Mouse (Mus musculus) hindbrain, embryonic 15.5 days (tissue): Measurements from ENCODE around the gene Pde1a. TPM values are rescaled to one million over a fixed set of nuclear protein-coding genes. Genes with fewer than 3 reads are reported as not detected.
"Not testable (repeated sequence)": the region's sequence is repeated elsewhere in the genome, so short reads cannot be mapped to it uniquely, and the experiment has no call there.

Experiments
- ATAC-seq: fragments of 200-750 bp; cut with Nextera tagmentation; 2 replicates; pipeline ENCODE4 v1.8.0; 2017; ENCODE audit warnings: low read depth, moderate number of reproducible peaks, moderate TSS enrichment; ENCODE audit not compliant: low FRiP score
- H3K27ac ChIP-seq: fragments of 300-500 bp; sonication (generic); replicated peaks from 2 replicates; pipeline ENCODE4 v1.5.1; 2015; ENCODE audit warnings: mild to moderate bottlenecking, inconsistent platforms
- H3K27me3 ChIP-seq: fragments of 300-500 bp; sonication (generic); 2 replicates; pipeline ENCODE4 v1.6.1; 2015; ENCODE audit warnings: control low read depth, inconsistent platforms
- H3K36me3 ChIP-seq: fragments of 300-500 bp; sonication (generic); 2 replicates; pipeline ENCODE4 v1.6.1; 2015; ENCODE audit warnings: control low read depth, inconsistent platforms
- H3K4me1 ChIP-seq: fragments of 300-500 bp; sonication (generic); replicated peaks from 2 replicates; pipeline ENCODE4 v1.6.1; 2015; ENCODE audit warnings: control low read depth, inconsistent platforms
- H3K4me2 ChIP-seq: fragments of 300-500 bp; sonication (generic); 2 replicates; pipeline ENCODE4 v1.6.1; 2015; ENCODE audit warnings: moderate library complexity, mild to moderate bottlenecking, inconsistent platforms
- H3K4me3 ChIP-seq: fragments of 300-500 bp; sonication (generic); 2 replicates; pipeline ENCODE4 v1.5.1; 2015; ENCODE audit warnings: mild to moderate bottlenecking, inconsistent platforms
- H3K9ac ChIP-seq: fragments of 300-500 bp; sonication (generic); 2 replicates; pipeline ENCODE4 v1.6.1; 2015; ENCODE audit warnings: inconsistent platforms
- H3K9me3 ChIP-seq: fragments of 300-500 bp; sonication (generic); 2 replicates; pipeline ENCODE4 v1.6.1; 2016; ENCODE audit warnings: control low read depth, inconsistent platforms
- WGBS: fragments of 180-500 bp; shearing (Covaris S2); methylation state at CpG from one replicate; pipeline ENCODE4 v1.1.7; 2015; 5-methylcytosine and 5-hydroxymethylcytosine counted together
- polyA plus RNA-seq: library from polyadenylated mRNA; unstranded; fragments of >200 nt; fragmentation: Nextera tagmentation; extraction: Ambion mirVana; gene quantifications from 2 replicates; pipeline ENCODE4 v1.2.1, GENCODE M21; 2015

The Pde1a gene
- polyA plus RNA-seq, 1 experiment from 2014 or later, result 9.0 TPM

GRCm38 (mm10) chr2:79856874-79857273, 272.4 kb downstream of the Pde1a start:
- Histone ChIP-seq H3K27me3 (no peaks in the 10 kb centered on the region), H3K9me3 (no peaks in the 10 kb centered on the region), H3K9ac (no peak overlapping the region), H3K36me3 (no peaks in the 10 kb centered on the region), H3K4me2 (no peak overlapping the region), H3K4me1 (no peaks in the 10 kb centered on the region), H3K4me3 (no peak overlapping the region), H3K27ac (no peak overlapping the region)
- WGBS, result 98% methylated on average over 1 of the region's 1 CpGs
- no peak for ATAC-seq

GRCm38 (mm10) chr2:79847396-79847795, 281.9 kb downstream of the Pde1a start:
- not testable (repeated sequence) for H3K9ac ChIP-seq, H3K4me3 ChIP-seq, H3K4me2 ChIP-seq, ATAC-seq, H3K27ac ChIP-seq, H3K4me1 ChIP-seq, H3K36me3 ChIP-seq, H3K9me3 ChIP-seq, H3K27me3 ChIP-seq
- 88% methylated on average over 13 of the region's 13 CpGs for WGBS

GRCm38 (mm10) chr2:79839513-79839912, 289.7 kb downstream of the Pde1a start:
- Histone ChIP-seq H3K9ac (no peak overlapping the region), H3K9me3 (no peaks in the 10 kb centered on the region), H3K4me3 (no peak overlapping the region), H3K27me3 (no peaks in the 10 kb centered on the region), H3K4me2 (no peak overlapping the region), H3K27ac (no peak overlapping the region), H3K4me1 (no peaks in the 10 kb centered on the region), H3K36me3 (no peaks in the 10 kb centered on the region)
- whole genome bisulfite sequencing, result 77% methylated on average over 5 of the region's 5 CpGs
- ATAC-seq, result no peak

GRCm38 (mm10) chr2:79839090-79839489, 290.2 kb downstream of the Pde1a start:
- Histone ChIP-seq H3K4me3 (no peak overlapping the region), H3K4me1 (no peaks in the 10 kb centered on the region), H3K9me3 (no peaks in the 10 kb centered on the region), H3K36me3 (no peaks in the 10 kb centered on the region), H3K9ac (no peak overlapping the region), H3K27me3 (no peaks in the 10 kb centered on the region), H3K4me2 (no peak overlapping the region), H3K27ac (no peak overlapping the region)
- 89% methylated on average over 6 of the region's 6 CpGs for WGBS
- no peak for ATAC-seq

GRCm38 (mm10) chr2:79825853-79826252, 303.4 kb downstream of the Pde1a start:
- Histone ChIP-seq H3K9ac (no peak overlapping the region), H3K9me3 (no peaks in the 10 kb centered on the region), H3K27ac (no peak overlapping the region), H3K4me3 (no peak overlapping the region), H3K4me2 (no peak overlapping the region), H3K27me3 (no peaks in the 10 kb centered on the region), H3K4me1 (no peaks in the 10 kb centered on the region), H3K36me3 (no peaks in the 10 kb centered on the region)
- no peak for ATAC-seq
- WGBS, result 85% methylated on average over 4 of the region's 4 CpGs

DNA sequence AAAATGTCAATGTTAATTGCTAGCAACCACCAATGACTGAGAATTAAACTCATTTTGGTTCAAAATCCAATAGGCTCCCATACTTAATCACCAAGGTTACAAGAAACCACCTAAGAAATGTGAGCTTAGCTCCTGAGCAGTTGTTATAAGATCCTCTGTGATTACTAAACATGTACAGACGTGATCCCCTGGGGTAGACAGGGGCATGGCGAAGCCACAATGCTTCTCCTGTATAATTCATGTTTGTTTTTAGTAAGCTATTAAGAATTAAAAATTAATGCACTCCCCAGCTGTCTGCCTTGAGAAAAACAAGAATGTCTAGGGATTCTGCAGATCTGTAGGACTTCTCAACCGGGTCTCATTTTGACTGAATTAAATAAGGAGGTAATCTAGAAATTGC, 309.7 kb downstream of the Pde1a start:
- 72% methylated on average over 3 of the region's 3 CpGs for WGBS
- Histone ChIP-seq H3K4me2 (no peak overlapping the region), H3K9ac (no peak overlapping the region), H3K4me3 (no peak overlapping the region), H3K36me3 (no peaks in the 10 kb centered on the region), H3K9me3 (no peaks in the 10 kb centered on the region), H3K4me1 (no peaks in the 10 kb centered on the region), H3K27me3 (no peaks in the 10 kb centered on the region), H3K27ac (no peak overlapping the region)
- no peak for ATAC-seq

DNA sequence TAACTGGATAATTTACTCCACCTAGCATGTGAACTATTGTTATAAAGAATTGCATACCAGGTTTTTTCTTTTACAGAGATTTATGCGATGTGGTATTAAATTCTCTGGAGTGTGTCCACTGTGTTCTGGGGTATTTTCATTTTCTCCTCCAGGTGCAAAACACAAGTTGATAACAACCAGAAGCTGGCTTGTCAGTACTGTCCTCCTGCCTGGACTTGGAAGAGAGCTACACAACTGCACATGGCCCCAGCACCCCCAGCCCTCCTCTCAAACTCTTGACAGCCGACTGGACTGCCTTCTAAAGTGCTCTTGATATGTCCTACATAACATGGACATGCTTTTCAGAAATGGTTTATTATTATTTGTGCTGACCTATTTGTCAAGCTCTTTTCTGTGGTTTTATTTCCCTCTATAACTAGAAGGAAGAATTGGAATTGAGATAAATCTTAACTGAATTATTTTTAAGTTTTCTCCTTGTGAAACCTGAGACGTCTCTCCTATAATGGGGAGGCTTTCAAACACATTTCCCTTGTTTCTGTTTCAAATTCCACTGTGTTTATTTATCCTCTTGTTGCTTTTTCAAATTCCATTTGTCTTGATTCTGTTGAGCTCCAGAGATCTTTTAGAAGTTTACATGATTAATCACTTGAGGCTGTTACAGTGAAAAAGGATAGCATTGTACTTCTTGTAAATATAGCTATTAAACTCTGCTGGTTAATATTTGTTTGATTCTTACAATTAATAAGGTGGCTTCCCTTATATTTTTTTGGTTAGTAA, 313.4 kb downstream of the Pde1a start:
- Histone ChIP-seq H3K9ac (no peak overlapping the region), H3K36me3 (no peaks in the 10 kb centered on the region), H3K4me2 (no peak overlapping the region), H3K27me3 (no peaks in the 10 kb centered on the region), H3K4me3 (no peak overlapping the region), H3K9me3 (no peaks in the 10 kb centered on the region), H3K27ac (no peak overlapping the region), H3K4me1 (no peaks in the 10 kb centered on the region)
- ATAC-seq, result no peak
- WGBS, result 74% methylated on average over 3 of the region's 3 CpGs

DNA sequence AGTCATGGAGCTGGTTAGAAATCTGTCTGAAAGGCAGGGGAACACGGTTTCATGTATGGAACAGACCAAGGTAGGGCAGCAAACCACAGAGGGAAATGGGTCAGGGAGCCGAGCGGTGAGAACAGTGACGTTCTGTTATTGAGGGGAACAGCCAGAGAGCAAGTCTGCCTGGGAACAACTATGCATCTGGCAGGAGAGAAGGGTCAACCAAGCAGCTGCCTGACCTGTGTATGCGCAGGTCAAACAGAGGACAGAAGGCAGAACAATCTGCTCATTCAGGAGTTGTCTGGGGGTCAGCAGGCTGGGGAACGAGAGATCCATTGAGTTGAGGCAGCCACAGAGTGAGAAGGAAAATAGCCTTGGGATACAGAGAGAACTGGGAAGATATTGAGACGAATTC, 330.6 kb downstream of the Pde1a start:
- Histone ChIP-seq H3K4me1 (no peaks in the 10 kb centered on the region), H3K4me2 (no peak overlapping the region), H3K9me3 (no peaks in the 10 kb centered on the region), H3K4me3 (no peak overlapping the region), H3K27me3 (no peaks in the 10 kb centered on the region), H3K36me3 (no peaks in the 10 kb centered on the region), H3K9ac (no peak overlapping the region), H3K27ac (no peak overlapping the region)
- no peak for ATAC-seq
- WGBS, result 16% methylated on average over 7 of the region's 7 CpGs

DNA sequence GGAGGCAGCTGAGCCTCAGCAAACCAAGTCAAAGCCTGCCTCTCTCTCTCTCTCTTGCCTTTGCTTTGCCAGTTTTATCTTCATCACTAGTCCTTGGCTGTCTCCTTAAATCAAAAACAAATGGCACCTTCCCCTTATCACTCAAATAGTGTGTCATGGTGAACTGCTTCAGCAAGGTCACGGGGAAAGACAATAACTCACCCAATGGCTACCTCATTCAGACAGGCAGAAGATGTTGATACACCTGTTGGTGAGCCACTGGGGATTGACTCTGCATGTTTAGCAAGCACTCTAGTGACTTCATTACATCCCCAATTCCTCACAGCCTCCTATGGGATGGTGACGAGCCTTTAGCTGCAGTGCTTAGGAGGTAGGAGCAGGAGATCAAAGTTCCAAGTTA, 331.8 kb downstream of the Pde1a start:
- H3K9ac ChIP-seq, result no peak overlapping the region
- ATAC-seq, result no peak
- no peaks in the 10 kb centered on the region for H3K9me3 ChIP-seq
- H3K27ac ChIP-seq, result no peak overlapping the region
- H3K36me3 ChIP-seq, result no peaks in the 10 kb centered on the region
- no peak overlapping the region for H3K4me2 ChIP-seq
- H3K4me3 ChIP-seq, result no peak overlapping the region
- no peaks in the 10 kb centered on the region for H3K4me1 ChIP-seq
- 62% methylated on average over 2 of the region's 2 CpGs for WGBS
- no peaks in the 10 kb centered on the region for H3K27me3 ChIP-seq

- Histone ChIP-seq H3K4me3 (no peak overlapping the region), H3K9me3 (no peaks in the 10 kb centered on the region), H3K4me2 (no peak overlapping the region), H3K9ac (no peak overlapping the region), H3K27me3 (no peaks in the 10 kb centered on the region), H3K36me3 (no peaks in the 10 kb centered on the region), H3K4me1 (no peaks in the 10 kb centered on the region), H3K27ac (no peak overlapping the region)
- 88% methylated on average over 2 of the region's 2 CpGs for WGBS
- no peak for ATAC-seq
Observed at GRCm38 (mm10) chr2:79793186-79793585, 336.1 kb downstream of the Pde1a start.

DNA sequence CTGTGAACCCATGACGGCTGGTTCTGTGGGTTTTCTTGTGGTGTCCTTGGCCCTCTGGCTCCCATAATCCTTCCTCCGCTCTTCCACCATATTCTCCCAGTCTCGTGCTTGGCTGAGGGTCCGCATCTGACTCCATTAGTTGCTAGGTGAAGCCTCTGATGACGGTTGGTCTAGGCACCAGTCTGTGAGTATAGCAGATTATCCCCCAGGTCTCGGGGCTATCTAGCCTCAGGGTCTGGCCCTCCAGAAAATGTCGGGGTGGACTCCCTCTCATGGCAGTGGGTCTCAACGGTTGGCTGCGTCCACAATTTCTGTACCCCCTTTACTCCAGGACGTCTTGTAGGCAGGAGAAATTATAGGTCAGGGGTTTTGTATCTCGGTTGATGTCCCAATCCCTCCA, 342.8 kb downstream of the Pde1a start:
- Histone ChIP-seq H3K4me2 (no peak overlapping the region), H3K27me3 (no peaks in the 10 kb centered on the region), H3K36me3 (no peaks in the 10 kb centered on the region), H3K27ac (no peak overlapping the region), H3K4me1 (no peaks in the 10 kb centered on the region), H3K9me3 (no peaks in the 10 kb centered on the region), H3K4me3 (no peak overlapping the region), H3K9ac (no peak overlapping the region)
- WGBS, result 92% methylated on average over 11 of the region's 11 CpGs
- no peak for ATAC-seq

DNA sequence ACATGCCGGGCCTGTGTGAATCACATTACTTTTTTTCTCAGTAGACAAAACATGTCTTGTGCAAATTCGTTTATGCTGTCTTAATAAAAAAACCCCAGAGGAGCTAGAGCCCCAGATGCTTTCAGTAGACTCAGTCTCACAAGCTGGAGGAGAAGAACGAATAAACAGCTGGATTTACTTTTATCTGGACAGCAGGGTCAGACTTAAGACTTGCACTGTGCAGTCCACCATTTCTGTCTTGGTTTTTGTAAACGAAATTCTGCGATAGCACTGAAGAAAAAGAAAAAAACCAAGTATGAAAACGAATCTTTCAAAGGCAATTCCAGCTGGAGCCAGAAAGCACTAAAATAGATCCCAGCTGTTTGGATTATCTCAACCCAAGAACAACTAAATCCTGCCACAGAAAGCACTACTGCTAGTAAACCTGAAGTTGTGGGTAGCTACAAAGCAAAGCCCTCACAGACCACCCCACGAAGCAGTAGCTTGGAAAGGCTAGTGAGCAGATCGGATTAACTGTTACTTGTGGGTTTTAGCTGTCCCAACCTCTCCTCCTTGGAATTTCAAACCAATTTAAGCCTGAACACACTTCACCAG, 343.6 kb downstream of the Pde1a start:
- Histone ChIP-seq H3K4me3 (no peak overlapping the region), H3K4me2 (no peak overlapping the region), H3K9me3 (no peaks in the 10 kb centered on the region), H3K27me3 (no peaks in the 10 kb centered on the region), H3K27ac (no peak overlapping the region), H3K9ac (no peak overlapping the region), H3K36me3 (no peaks in the 10 kb centered on the region), H3K4me1 (no peaks in the 10 kb centered on the region)
- 73% methylated on average over 8 of the region's 8 CpGs for WGBS
- no peak for ATAC-seq
